Mouse (Mus musculus): ENCODE results near the gene C1galt1. TPM values are rescaled to one million over a fixed set of nuclear protein-coding genes. Genes with fewer than 3 reads are reported as not detected.

C1galt1 gene
- polyA plus RNA-seq, 1 experiment from 2014 or later, result 6.1 TPM

DNA sequence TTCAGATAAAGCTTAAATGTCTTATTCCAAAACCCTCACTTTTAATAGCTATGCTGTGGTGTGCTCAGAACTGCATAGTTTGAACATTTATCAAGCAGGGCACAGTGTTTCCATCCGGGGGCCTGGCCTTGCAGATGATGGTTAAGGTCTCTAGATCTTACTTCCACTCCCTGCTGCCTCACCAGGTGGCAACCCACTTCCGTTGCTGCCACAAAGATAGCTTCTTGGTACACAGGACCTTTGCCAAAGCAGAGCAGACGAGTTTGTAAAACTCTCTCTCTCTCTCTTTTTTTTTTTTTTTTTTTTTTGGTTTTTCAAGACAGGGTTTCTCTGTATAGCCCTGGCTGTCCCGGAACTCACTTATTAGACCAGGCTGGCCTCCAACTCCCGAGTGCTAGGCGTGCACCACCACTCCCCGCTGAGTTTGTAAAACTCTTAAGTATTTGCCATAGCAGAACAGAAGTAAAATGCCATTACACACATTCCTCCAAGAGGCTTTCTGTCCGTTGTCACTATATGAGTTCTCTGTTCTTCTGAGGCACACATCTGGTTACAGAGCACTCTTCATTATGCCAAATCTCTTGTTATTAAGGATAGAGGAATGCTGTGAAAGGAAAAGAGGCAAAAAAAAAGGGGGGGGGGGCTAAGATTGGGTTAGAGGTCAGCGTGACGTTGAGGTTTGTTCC lies 773 bp upstream of the C1galt1 start:
- peaks cover 19% of the 10 kb centered on the region; the same call in 1 of the 2 replicates for H3K4me1 ChIP-seq (replicated peaks; ENCODE audit: control insufficient read depth, insufficient read depth, low read length)
- H3K27ac ChIP-seq (ENCODE audit: low read depth), result no peak overlapping the region
- H3K36me3 ChIP-seq (ENCODE audit: control insufficient read depth, insufficient read depth, low read length), result no peaks in the 10 kb centered on the region
- no peak for DNase-seq (ENCODE audit: low spot score)
- H3K9me3 ChIP-seq (ENCODE audit: control insufficient read depth, low read length), result no peaks in the 10 kb centered on the region
- no peaks in the 10 kb centered on the region for H3K27me3 ChIP-seq (replicated peaks; ENCODE audit: control insufficient read depth, insufficient read depth, low read length)
- H3K9ac ChIP-seq (ENCODE audit: low read length), result no peak overlapping the region
- no peak for ATAC-seq (replicated peaks; ENCODE audit: low FRiP score, low TSS enrichment, low read depth)
- peak overlapping the region; percentile 39 for H3K4me2 ChIP-seq (ENCODE audit: low read length)
- 55% methylated on average over 10 of the region's 10 CpGs for WGBS
- peak overlapping the region; percentile 82 for H3K4me3 ChIP-seq (ENCODE audit: low read depth, low read length)

GRCm38 (mm10) chr6:7844412-7844801 lies 235 bp upstream of the C1galt1 start:
- Histone ChIP-seq H3K36me3 (ENCODE audit: control insufficient read depth, insufficient read depth, low read length) (no peaks in the 10 kb centered on the region), H3K4me3 (ENCODE audit: low read depth, low read length) (peak overlapping the region; percentile 82), H3K27ac (ENCODE audit: low read depth) (peak overlapping the region; percentile 89; the same call in 1 of the 2 replicates), H3K4me2 (ENCODE audit: low read length) (peak overlapping the region; percentile 68), H3K4me1 (replicated peaks; ENCODE audit: control insufficient read depth, insufficient read depth, low read length) (peaks cover 19% of the 10 kb centered on the region; the same call in 1 of the 2 replicates), H3K9me3 (ENCODE audit: control insufficient read depth, low read length) (no peaks in the 10 kb centered on the region), H3K9ac (ENCODE audit: low read length) (peak overlapping the region; percentile 90), H3K27me3 (replicated peaks; ENCODE audit: control insufficient read depth, insufficient read depth, low read length) (no peaks in the 10 kb centered on the region)
- ATAC-seq (replicated peaks; ENCODE audit: low FRiP score, low TSS enrichment, low read depth), result peak; percentile 97
- 0% methylated on average over 32 of the region's 33 CpGs for WGBS
- peak; percentile 97 for DNase-seq (ENCODE audit: low spot score)

- 13% methylated on average over 6 of the region's 6 CpGs for WGBS
- DNase-seq (ENCODE audit: low spot score) (no peak), ATAC-seq (replicated peaks; ENCODE audit: low FRiP score, low TSS enrichment, low read depth) (no peak)
- no peaks in the 10 kb centered on the region for H3K27me3 ChIP-seq (replicated peaks; ENCODE audit: control insufficient read depth, insufficient read depth, low read length)
- no peak overlapping the region for H3K27ac ChIP-seq (ENCODE audit: low read depth)
- no peaks in the 10 kb centered on the region for H3K36me3 ChIP-seq (ENCODE audit: control insufficient read depth, insufficient read depth, low read length)
- H3K4me2 ChIP-seq (ENCODE audit: low read length), result peak overlapping the region; percentile 68
- H3K4me1 ChIP-seq (replicated peaks; ENCODE audit: control insufficient read depth, insufficient read depth, low read length), result peaks cover 19% of the 10 kb centered on the region; the same call in 1 of the 2 replicates
- no peaks in the 10 kb centered on the region for H3K9me3 ChIP-seq (ENCODE audit: control insufficient read depth, low read length)
- H3K4me3 ChIP-seq (ENCODE audit: low read depth, low read length), result peak overlapping the region; percentile 82
- H3K9ac ChIP-seq (ENCODE audit: low read length), result peak overlapping the region; percentile 90
These were observed 1.0 kb downstream of the C1galt1 start for GRCm38 (mm10) chr6:7845680-7846017.

DNA sequence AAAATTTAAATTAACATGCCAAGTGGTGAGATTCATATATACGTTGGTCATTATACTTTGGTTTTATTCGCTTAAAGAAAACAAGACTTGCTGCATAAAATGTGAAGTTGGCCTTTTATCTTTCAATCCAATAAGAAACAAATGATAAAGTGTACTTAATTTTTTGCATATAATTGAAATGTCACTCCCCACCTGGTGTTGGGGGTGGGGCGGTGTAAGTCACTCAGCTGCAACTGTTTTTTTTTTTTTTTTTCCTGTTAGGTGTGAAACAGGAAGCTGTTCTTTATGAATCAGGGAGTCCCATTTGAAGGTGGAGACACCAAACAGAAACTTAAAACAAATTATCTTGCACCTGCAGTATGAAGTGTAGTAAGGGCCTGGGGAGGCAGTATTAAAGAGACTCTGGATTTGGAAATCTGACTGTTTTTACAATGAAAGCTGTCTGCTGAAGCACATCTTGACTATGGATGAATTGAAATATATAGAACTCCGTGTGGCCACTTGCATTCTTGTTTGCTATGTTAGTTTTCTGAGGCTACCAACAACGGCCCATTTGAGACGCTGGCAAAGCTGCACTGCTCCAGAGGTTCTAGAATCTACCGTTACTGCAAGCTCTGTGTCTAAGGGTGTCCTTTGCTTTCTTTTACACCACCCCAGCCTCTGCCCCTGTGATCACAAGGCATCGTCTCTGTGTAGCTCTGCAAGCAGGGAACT lies 2.2 kb downstream of the C1galt1 start:
- H3K4me3 ChIP-seq (ENCODE audit: low read depth, low read length), result no peak overlapping the region
- H3K4me2 ChIP-seq (ENCODE audit: low read length), result no peak overlapping the region; the same call in 1 of the 2 replicates
- H3K27ac ChIP-seq (ENCODE audit: low read depth), result no peak overlapping the region
- H3K9me3 ChIP-seq (ENCODE audit: control insufficient read depth, low read length), result no peaks in the 10 kb centered on the region
- H3K4me1 ChIP-seq (replicated peaks; ENCODE audit: control insufficient read depth, insufficient read depth, low read length), result peaks cover 19% of the 10 kb centered on the region; the same call in 1 of the 2 replicates
- WGBS, result 86% methylated on average over 8 of the region's 8 CpGs
- DNase-seq (ENCODE audit: low spot score) (no peak), ATAC-seq (replicated peaks; ENCODE audit: low FRiP score, low TSS enrichment, low read depth) (no peak)
- H3K36me3 ChIP-seq (ENCODE audit: control insufficient read depth, insufficient read depth, low read length), result no peaks in the 10 kb centered on the region
- H3K9ac ChIP-seq (ENCODE audit: low read length), result no peak overlapping the region
- no peaks in the 10 kb centered on the region for H3K27me3 ChIP-seq (replicated peaks; ENCODE audit: control insufficient read depth, insufficient read depth, low read length)

- ATAC-seq (replicated peaks; ENCODE audit: low FRiP score, low TSS enrichment, low read depth) (no peak), DNase-seq (ENCODE audit: low spot score) (no peak)
- 61% methylated on average over 6 of the region's 6 CpGs for WGBS
- Histone ChIP-seq H3K4me1 (replicated peaks; ENCODE audit: control insufficient read depth, insufficient read depth, low read length) (peaks cover 19% of the 10 kb centered on the region; the same call in 1 of the 2 replicates), H3K36me3 (ENCODE audit: control insufficient read depth, insufficient read depth, low read length) (no peaks in the 10 kb centered on the region), H3K27ac (ENCODE audit: low read depth) (no peak overlapping the region), H3K4me3 (ENCODE audit: low read depth, low read length) (no peak overlapping the region), H3K27me3 (replicated peaks; ENCODE audit: control insufficient read depth, insufficient read depth, low read length) (no peaks in the 10 kb centered on the region), H3K9me3 (ENCODE audit: control insufficient read depth, low read length) (no peaks in the 10 kb centered on the region), H3K4me2 (ENCODE audit: low read length) (0 out of 2 replicates have a peak overlapping the region, but pooled peaks have one; percentile 2), H3K9ac (ENCODE audit: low read length) (no peak overlapping the region)
These were observed 3.4 kb downstream of the C1galt1 start for GRCm38 (mm10) chr6:7847890-7848508.

DNA sequence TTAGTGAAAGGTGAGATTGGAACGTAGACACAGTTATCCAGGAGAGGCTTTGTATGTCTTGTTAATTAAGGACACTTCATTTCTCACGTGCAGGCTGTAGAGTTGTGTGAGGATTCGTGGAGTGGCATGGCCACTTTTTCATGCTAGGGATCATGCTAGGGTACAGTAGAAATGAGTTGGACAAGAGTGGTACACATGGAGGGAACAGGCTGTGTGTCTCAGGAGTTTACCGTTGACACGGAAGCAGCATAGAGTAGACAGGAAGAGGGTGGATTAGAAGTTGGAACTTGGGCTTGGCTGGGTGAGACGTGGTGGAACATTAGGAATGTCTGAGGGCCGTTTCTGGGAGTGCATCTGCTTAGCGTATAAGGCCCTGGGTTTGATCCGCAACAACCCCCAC lies 4.1 kb downstream of the C1galt1 start:
- no peaks in the 10 kb centered on the region for H3K27me3 ChIP-seq (replicated peaks; ENCODE audit: control insufficient read depth, insufficient read depth, low read length)
- H3K36me3 ChIP-seq (ENCODE audit: control insufficient read depth, insufficient read depth, low read length), result no peaks in the 10 kb centered on the region
- no peak overlapping the region for H3K27ac ChIP-seq (ENCODE audit: low read depth)
- ATAC-seq (replicated peaks; ENCODE audit: low FRiP score, low TSS enrichment, low read depth) (no peak), DNase-seq (ENCODE audit: low spot score) (no peak)
- no peak overlapping the region for H3K9ac ChIP-seq (ENCODE audit: low read length)
- 70% methylated on average over 9 of the region's 9 CpGs for WGBS
- H3K4me1 ChIP-seq (replicated peaks; ENCODE audit: control insufficient read depth, insufficient read depth, low read length), result peaks cover 19% of the 10 kb centered on the region; the same call in 1 of the 2 replicates
- no peaks in the 10 kb centered on the region for H3K9me3 ChIP-seq (ENCODE audit: control insufficient read depth, low read length)
- no peak overlapping the region for H3K4me2 ChIP-seq (ENCODE audit: low read length)
- H3K4me3 ChIP-seq (ENCODE audit: low read depth, low read length), result no peak overlapping the region

GRCm38 (mm10) chr6:7851036-7851435 lies 6.4 kb downstream of the C1galt1 start:
- Histone ChIP-seq H3K4me2 (ENCODE audit: low read length) (no peak overlapping the region), H3K9me3 (ENCODE audit: control insufficient read depth, low read length) (no peaks in the 10 kb centered on the region), H3K27me3 (replicated peaks; ENCODE audit: control insufficient read depth, insufficient read depth, low read length) (no peaks in the 10 kb centered on the region), H3K4me1 (replicated peaks; ENCODE audit: control insufficient read depth, insufficient read depth, low read length) (peaks cover 14% of the 10 kb centered on the region; the same call in 1 of the 2 replicates), H3K4me3 (ENCODE audit: low read depth, low read length) (no peak overlapping the region), H3K27ac (ENCODE audit: low read depth) (no peak overlapping the region), H3K9ac (ENCODE audit: low read length) (no peak overlapping the region), H3K36me3 (ENCODE audit: control insufficient read depth, insufficient read depth, low read length) (no peaks in the 10 kb centered on the region)
- ATAC-seq (replicated peaks; ENCODE audit: low FRiP score, low TSS enrichment, low read depth) (peak; percentile 17; the same call in 1 of the 2 replicates), DNase-seq (ENCODE audit: low spot score) (no peak)
- 84% methylated on average over 2 of the region's 2 CpGs for WGBS

- H3K9me3 ChIP-seq (ENCODE audit: control insufficient read depth, low read length), result no peaks in the 10 kb centered on the region
- no peak overlapping the region for H3K9ac ChIP-seq (ENCODE audit: low read length)
- DNase-seq (ENCODE audit: low spot score) (no peak), ATAC-seq (replicated peaks; ENCODE audit: low FRiP score, low TSS enrichment, low read depth) (no peak)
- H3K4me1 ChIP-seq (replicated peaks; ENCODE audit: control insufficient read depth, insufficient read depth, low read length), result peaks cover 2% of the 10 kb centered on the region; the same call in 1 of the 2 replicates
- no peak overlapping the region for H3K4me3 ChIP-seq (ENCODE audit: low read depth, low read length)
- no peak overlapping the region for H3K27ac ChIP-seq (ENCODE audit: low read depth)
- no peaks in the 10 kb centered on the region for H3K36me3 ChIP-seq (ENCODE audit: control insufficient read depth, insufficient read depth, low read length)
- no peaks in the 10 kb centered on the region for H3K27me3 ChIP-seq (replicated peaks; ENCODE audit: control insufficient read depth, insufficient read depth, low read length)
- 63% methylated on average over 1 of the region's 1 CpGs for WGBS
- no peak overlapping the region for H3K4me2 ChIP-seq (ENCODE audit: low read length)
These were observed 8.3 kb downstream of the C1galt1 start for GRCm38 (mm10) chr6:7852919-7853318.
